Mouse (Mus musculus): ENCODE results near the gene Ptprq. TPM values are rescaled to one million over a fixed set of nuclear protein-coding genes. Genes with fewer than 3 reads are reported as not detected.
A peak's percentile ranks its signal among the peaks of the same experiment; 100 is the strongest.

Gene Ptprq
- polyA plus RNA-seq, 1 experiment from 2014 or later, result not detected

DNA sequence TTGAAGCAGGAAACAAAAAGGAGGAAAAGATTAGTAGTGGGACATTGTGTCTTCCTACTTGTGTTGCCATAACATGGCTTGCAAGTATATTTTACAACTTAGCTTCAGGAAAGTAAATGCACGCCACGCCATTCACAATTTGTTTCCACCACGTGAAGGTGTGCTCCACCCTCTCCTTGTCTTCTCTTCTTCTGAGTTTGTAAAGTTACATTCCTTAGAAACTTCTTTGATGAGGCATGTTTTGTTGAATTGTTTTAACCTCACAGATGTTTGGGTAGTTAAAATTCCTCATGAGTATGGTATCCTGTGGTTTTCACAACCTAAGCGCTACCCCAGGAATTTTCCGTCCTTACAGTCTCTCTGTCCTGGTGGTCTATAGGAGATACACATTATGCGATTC is 118.5 kb downstream of the Ptprq start:
- WGBS, result 84% methylated on average over 6 of the region's 6 CpGs
- Histone ChIP-seq H3K27ac (replicated peaks) (no peak overlapping the region), H3K9me3 (replicated peaks) (no peaks in the 10 kb centered on the region), H3K36me3 (no peaks in the 10 kb centered on the region), H3K4me1 (no peaks in the 10 kb centered on the region), H3K4me3 (no peak overlapping the region), H3K27me3 (ENCODE audit: low read depth, poor library complexity, severe bottlenecking) (no peaks in the 10 kb centered on the region)
- DNase-seq (ENCODE audit: low spot score), result no peak

DNA sequence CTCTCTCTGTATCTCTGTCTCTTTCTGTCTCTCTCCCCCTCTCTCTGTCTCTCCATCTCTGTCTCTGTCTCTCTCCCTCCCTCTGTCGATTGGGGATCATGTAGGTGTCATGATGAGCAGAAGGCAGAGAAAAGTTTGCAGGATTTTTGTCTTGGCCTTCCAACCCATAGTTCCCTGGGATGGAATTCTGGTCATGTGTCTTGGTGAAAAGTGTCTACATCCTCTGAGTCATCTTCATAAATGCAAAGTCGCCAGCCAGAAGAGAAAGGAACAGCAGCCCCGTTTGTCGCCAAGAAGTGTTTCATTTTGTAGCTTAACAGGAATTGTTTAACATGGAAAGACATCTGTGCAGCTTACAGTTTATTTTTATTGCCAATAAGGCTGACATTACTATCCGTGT is 136.5 kb downstream of the Ptprq start:
- Histone ChIP-seq H3K27ac (replicated peaks) (no peak overlapping the region), H3K27me3 (ENCODE audit: low read depth, poor library complexity, severe bottlenecking) (no peaks in the 10 kb centered on the region), H3K4me3 (no peak overlapping the region), H3K9me3 (replicated peaks) (no peaks in the 10 kb centered on the region), H3K36me3 (no peaks in the 10 kb centered on the region), H3K4me1 (no peaks in the 10 kb centered on the region)
- 76% methylated on average over 5 of the region's 5 CpGs for WGBS
- no peak for DNase-seq (ENCODE audit: low spot score)

DNA sequence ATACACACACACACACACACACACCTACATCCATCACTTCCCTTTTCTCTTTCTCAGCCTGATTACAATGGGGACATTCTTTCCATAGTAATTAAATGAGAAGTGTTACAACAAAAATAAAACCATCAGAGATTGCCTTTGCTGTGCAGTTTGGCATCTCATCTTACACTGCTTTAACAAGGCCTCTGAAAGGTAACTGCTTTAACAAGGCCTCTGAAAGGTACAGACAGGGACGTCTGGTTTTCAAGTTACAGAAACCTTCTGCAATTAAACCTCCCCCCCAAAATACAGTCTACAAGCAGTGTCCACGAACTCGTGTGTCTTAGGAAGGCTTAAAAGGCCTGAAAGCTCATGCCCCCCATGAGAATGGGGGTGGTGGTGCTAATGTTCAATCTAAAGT is 150.8 kb downstream of the Ptprq start:
- no peaks in the 10 kb centered on the region for H3K36me3 ChIP-seq
- no peak overlapping the region for H3K27ac ChIP-seq (replicated peaks)
- H3K27me3 ChIP-seq (ENCODE audit: low read depth, poor library complexity, severe bottlenecking), result no peaks in the 10 kb centered on the region
- H3K4me1 ChIP-seq, result no peaks in the 10 kb centered on the region
- no peaks in the 10 kb centered on the region for H3K9me3 ChIP-seq (replicated peaks)
- H3K4me3 ChIP-seq, result no peak overlapping the region
- DNase-seq (ENCODE audit: low spot score), result no peak
- 79% methylated on average over 3 of the region's 3 CpGs for WGBS

DNA sequence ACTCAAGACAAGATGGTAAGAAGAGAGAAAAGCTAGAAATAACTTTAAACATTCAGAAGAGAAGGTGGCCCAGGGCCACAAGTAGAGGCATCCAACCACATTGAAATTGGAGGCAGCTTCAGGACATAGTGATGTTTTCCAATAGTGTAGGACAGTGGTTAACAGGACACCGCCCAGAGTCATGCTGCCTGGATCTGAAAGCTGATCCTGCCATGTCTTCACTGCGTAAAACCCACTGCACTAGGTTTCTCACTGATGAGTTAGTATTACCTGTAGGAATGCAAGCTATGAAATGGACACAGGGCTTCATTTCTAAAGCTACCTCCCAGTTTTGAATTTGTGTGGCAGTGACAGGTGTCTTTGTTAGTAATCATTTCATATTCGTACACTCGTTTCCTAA is 151.6 kb downstream of the Ptprq start:
- 91% methylated on average over 4 of the region's 4 CpGs for WGBS
- no peaks in the 10 kb centered on the region for H3K4me1 ChIP-seq
- H3K9me3 ChIP-seq (replicated peaks), result no peaks in the 10 kb centered on the region

DNA sequence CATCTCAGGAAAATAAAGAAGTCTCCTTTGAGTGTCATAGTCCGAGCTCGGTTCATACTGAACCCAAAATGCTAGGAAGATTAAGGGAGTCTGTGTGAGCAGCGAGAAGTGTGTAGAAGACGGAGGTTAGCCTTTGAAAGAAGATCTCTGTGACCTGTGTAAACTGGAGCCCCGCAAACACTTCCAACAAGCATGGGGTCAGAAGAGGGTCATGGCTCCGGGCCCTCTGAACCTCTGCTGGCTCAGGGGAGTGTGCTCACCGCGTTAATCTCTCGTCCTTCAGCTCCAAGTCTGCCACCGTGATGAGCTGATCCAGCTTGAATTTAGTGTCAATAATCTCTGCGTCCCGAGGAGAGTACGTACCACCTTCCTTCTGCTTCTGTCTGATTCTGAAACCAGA is 157.0 kb downstream of the Ptprq start:
- WGBS, result 21% methylated on average over 13 of the region's 13 CpGs
- H3K4me1 ChIP-seq, result peaks cover 5% of the 10 kb centered on the region
- H3K9me3 ChIP-seq (replicated peaks), result no peaks in the 10 kb centered on the region
- no peaks in the 10 kb centered on the region for H3K27me3 ChIP-seq (ENCODE audit: low read depth, poor library complexity, severe bottlenecking)
- no peaks in the 10 kb centered on the region for H3K36me3 ChIP-seq
- H3K4me3 ChIP-seq, result no peak overlapping the region
- no peak overlapping the region for H3K27ac ChIP-seq (replicated peaks)
- peak; percentile 31 for DNase-seq (ENCODE audit: low spot score)

More for the DNA sequence above, 151.6 kb downstream of the Ptprq start:
- Histone ChIP-seq H3K4me3 (no peak overlapping the region), H3K27me3 (ENCODE audit: low read depth, poor library complexity, severe bottlenecking) (no peaks in the 10 kb centered on the region), H3K36me3 (no peaks in the 10 kb centered on the region), H3K27ac (replicated peaks) (no peak overlapping the region)
- no peak for DNase-seq (ENCODE audit: low spot score)

DNA sequence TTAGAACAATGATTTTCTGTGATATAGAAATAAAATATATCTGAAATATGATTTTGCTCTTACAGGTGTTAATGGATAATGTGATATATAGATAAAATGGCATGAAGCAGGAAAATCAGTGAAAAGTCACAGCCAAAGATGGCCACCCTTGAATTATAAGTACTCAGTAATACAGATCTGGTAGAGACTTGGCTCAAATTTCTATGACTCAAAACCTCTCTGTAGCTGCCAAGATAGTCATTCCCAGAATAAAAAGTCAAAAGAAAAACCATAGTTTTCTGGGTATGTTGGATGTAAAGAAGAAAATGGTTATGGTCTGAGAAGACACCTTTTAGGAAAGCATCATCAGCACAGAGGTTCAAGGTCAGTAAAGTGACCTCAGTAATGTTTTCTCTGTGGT is 159.0 kb downstream of the Ptprq start:
- Histone ChIP-seq H3K9me3 (replicated peaks) (no peaks in the 10 kb centered on the region), H3K4me3 (no peak overlapping the region), H3K4me1 (peaks cover 5% of the 10 kb centered on the region), H3K27ac (replicated peaks) (no peak overlapping the region), H3K36me3 (no peaks in the 10 kb centered on the region), H3K27me3 (ENCODE audit: low read depth, poor library complexity, severe bottlenecking) (no peaks in the 10 kb centered on the region)
- no peak for DNase-seq (ENCODE audit: low spot score)

DNA sequence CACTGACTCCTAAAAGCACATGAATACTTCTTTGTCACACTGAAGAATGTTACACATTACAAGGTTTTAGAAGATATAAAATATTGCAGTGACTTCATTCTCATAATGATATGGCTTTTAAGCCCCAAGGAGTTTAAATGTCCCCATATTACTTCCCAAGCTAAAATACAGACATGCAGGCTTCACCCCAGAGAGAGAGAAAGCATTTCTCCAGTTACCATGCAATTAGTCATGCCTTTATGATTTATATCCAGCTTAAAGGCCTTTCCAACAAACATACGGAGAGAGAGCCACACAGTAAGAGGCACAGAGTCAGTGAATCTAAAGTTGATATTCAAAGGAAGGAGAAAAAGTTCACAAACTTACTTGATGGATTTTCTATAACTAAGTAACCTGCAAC is 176.8 kb downstream of the Ptprq start:
- Histone ChIP-seq H3K27ac (replicated peaks) (no peak overlapping the region), H3K4me3 (no peak overlapping the region), H3K27me3 (ENCODE audit: low read depth, poor library complexity, severe bottlenecking) (no peaks in the 10 kb centered on the region), H3K36me3 (no peaks in the 10 kb centered on the region), H3K9me3 (replicated peaks) (no peaks in the 10 kb centered on the region), H3K4me1 (no peaks in the 10 kb centered on the region)
- no peak for DNase-seq (ENCODE audit: low spot score)
- 73% methylated on average over 1 of the region's 1 CpGs for WGBS

DNA sequence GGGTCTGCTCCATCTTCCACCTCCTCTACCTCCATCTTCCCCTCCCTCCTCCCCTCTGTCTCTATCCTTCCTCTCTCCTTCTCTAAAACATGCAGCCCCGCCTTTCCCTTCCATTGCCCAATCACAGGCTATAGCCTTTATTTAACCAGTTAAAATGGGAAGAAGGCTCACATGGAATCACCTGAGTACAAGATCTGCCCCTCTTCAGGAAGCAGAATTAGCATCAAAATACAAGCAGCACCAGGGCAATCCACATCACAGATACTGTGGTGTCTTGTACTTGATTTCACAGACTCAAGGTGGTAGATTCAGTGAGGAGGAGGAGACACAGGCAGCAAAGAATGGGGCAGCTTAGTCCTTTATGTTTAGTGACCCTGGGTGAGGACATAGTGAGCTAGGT is 191.1 kb downstream of the Ptprq start:
- no peaks in the 10 kb centered on the region for H3K27me3 ChIP-seq (ENCODE audit: low read depth, poor library complexity, severe bottlenecking)
- H3K4me1 ChIP-seq, result no peaks in the 10 kb centered on the region
- no peak overlapping the region for H3K27ac ChIP-seq (replicated peaks)
- H3K9me3 ChIP-seq (replicated peaks), result no peaks in the 10 kb centered on the region
- DNase-seq (ENCODE audit: low spot score), result no peak
- no peak overlapping the region for H3K4me3 ChIP-seq
- WGBS, result 79% methylated on average over 1 of the region's 1 CpGs
- H3K36me3 ChIP-seq, result no peaks in the 10 kb centered on the region

DNA sequence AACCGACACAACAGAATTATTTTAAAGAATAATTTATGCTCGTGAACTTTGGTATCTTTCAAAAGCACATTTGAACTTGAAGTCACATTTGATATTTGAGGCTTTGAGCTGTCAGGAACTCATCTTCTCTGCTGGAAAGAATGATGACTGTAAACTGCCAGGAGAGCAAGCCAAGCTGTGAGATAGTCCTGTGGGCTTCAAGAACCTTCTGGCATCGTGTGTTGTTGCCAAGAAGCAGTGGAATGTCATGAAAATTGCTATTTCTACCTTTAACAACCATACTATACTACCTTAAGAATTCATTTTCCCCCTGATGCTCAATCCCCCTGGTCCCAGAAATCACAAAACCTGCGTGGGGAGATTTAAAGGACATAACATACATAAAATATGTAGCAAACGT is 200.6 kb downstream of the Ptprq start:
- DNase-seq (ENCODE audit: low spot score), result no peak
- Histone ChIP-seq H3K4me3 (no peak overlapping the region), H3K4me1 (no peaks in the 10 kb centered on the region), H3K27me3 (ENCODE audit: low read depth, poor library complexity, severe bottlenecking) (no peaks in the 10 kb centered on the region), H3K9me3 (replicated peaks) (no peaks in the 10 kb centered on the region), H3K36me3 (no peaks in the 10 kb centered on the region), H3K27ac (replicated peaks) (no peak overlapping the region)
- 87% methylated on average over 5 of the region's 5 CpGs for WGBS

DNA sequence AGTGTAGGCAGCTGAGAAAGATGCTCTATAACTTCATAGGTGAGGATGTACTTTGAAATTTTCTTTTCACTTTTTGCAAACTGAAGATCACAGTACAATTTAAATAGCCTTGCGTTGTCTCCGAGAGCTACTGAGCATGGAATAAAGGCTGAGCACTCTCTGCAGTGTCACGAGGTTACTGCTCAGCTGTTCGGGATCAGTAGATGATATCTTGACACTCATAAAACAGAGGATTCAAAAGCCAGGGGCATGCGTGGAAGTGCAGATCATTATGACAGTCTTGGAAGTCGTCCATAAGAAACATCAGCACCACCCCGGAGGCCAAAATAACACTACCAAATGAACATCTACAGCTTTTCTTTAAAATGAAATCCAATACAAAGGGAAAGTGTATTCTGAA is 203.2 kb downstream of the Ptprq start:
- Histone ChIP-seq H3K4me3 (no peak overlapping the region), H3K4me1 (no peaks in the 10 kb centered on the region), H3K27me3 (ENCODE audit: low read depth, poor library complexity, severe bottlenecking) (no peaks in the 10 kb centered on the region), H3K27ac (replicated peaks) (no peak overlapping the region), H3K9me3 (replicated peaks) (no peaks in the 10 kb centered on the region), H3K36me3 (no peaks in the 10 kb centered on the region)
- 86% methylated on average over 7 of the region's 7 CpGs for WGBS
- DNase-seq (ENCODE audit: low spot score), result no peak

DNA sequence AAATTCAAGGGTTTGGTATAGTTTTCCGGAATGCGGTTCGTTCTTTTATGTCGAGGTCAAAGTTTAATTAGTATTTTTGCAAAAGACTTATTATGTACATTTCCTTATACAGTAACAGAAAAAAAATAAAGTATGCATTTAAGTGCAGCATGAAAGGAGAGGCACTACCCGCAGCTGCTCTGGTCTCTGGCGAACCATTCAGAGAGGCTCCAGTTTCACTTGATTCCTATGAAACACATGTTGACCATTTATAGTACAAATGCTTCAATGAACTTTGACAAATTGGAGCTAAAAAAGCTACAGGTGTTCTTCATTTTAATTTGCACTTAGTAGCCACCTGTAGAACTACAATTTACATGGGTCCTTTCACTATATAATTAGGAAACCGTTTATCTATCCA is 205.1 kb downstream of the Ptprq start:
- H3K4me1 ChIP-seq, result no peaks in the 10 kb centered on the region
- 87% methylated on average over 7 of the region's 7 CpGs for WGBS
- no peaks in the 10 kb centered on the region for H3K9me3 ChIP-seq (replicated peaks)
- DNase-seq (ENCODE audit: low spot score), result no peak
- H3K36me3 ChIP-seq, result no peaks in the 10 kb centered on the region
- H3K27me3 ChIP-seq (ENCODE audit: low read depth, poor library complexity, severe bottlenecking), result no peaks in the 10 kb centered on the region
- no peak overlapping the region for H3K4me3 ChIP-seq
- no peak overlapping the region for H3K27ac ChIP-seq (replicated peaks)

DNA sequence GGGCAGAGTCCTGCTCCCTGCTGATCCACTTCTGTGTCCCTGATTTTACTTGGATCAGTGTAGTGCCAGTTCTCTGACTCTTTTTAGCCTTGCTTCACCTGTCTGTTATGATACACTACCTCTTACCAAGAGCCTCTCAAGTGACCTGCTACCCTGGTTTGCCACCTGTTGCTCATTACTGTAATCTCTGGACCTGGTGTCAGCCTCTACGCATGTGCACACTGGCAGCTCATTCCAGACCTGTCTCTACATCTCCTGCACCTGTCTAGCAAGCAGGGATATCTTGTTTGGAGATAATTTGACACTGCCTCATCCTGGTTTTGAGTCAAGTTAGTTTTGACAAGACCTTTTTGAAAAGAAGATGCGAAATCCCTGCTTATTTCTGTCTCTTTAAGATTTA is 213.5 kb downstream of the Ptprq start:
- H3K4me1 ChIP-seq, result no peaks in the 10 kb centered on the region
- 81% methylated on average over 2 of the region's 2 CpGs for WGBS
- H3K27ac ChIP-seq (replicated peaks), result no peak overlapping the region
- H3K4me3 ChIP-seq, result no peak overlapping the region
- DNase-seq (ENCODE audit: low spot score), result no peak
- H3K36me3 ChIP-seq, result no peaks in the 10 kb centered on the region
- H3K27me3 ChIP-seq (ENCODE audit: low read depth, poor library complexity, severe bottlenecking), result no peaks in the 10 kb centered on the region
- H3K9me3 ChIP-seq (replicated peaks), result no peaks in the 10 kb centered on the region

DNA sequence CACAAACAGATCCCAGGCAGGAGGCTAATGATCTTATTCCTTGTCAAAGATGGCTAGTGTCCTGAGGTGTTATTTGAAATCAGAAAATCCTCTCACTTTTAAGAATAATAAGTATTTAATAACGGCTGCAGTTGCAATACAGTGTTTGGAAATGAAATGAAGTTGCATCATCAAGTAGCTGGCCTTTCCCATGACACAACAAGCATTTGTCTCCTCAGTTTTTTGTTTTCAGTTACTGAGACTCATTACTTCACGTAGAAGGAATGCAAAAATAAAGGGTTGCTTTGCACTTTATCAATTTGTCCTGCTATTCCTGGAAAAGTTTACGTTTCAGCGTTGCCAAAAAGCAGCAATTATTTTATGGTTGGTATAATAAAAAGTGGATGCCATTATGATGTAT is 216.4 kb downstream of the Ptprq start:
- Histone ChIP-seq H3K4me1 (no peaks in the 10 kb centered on the region), H3K4me3 (no peak overlapping the region), H3K27me3 (ENCODE audit: low read depth, poor library complexity, severe bottlenecking) (no peaks in the 10 kb centered on the region), H3K36me3 (no peaks in the 10 kb centered on the region), H3K27ac (replicated peaks) (no peak overlapping the region), H3K9me3 (replicated peaks) (no peaks in the 10 kb centered on the region)
- 92% methylated on average over 4 of the region's 4 CpGs for WGBS
- DNase-seq (ENCODE audit: low spot score), result no peak

DNA sequence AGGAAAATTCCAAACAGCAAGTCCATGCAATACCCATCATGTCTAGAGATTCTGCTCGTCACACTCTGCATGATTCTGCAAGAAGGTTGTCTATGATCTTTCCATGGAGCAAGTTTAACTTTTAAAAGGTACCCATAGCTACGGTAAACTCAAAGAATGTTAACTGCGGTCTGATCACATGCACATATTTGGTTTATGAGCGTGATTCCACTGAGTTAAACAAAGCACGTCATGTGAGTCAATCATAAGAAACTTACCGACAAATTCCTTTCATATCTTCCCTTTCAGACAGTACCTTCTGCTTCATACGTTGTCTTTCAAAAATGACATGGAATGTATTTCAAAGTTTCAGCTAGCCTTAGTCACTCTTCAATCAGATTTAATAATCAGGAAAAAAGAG is 217.7 kb downstream of the Ptprq start:
- H3K9me3 ChIP-seq (replicated peaks), result no peaks in the 10 kb centered on the region
- no peaks in the 10 kb centered on the region for H3K36me3 ChIP-seq
- no peaks in the 10 kb centered on the region for H3K27me3 ChIP-seq (ENCODE audit: low read depth, poor library complexity, severe bottlenecking)
- WGBS, result 91% methylated on average over 7 of the region's 7 CpGs
- no peak for DNase-seq (ENCODE audit: low spot score)
- H3K27ac ChIP-seq (replicated peaks), result no peak overlapping the region
- H3K4me3 ChIP-seq, result no peak overlapping the region
- H3K4me1 ChIP-seq, result no peaks in the 10 kb centered on the region

All from midbrain, embryonic 10.5 days (tissue).